Mouse (Mus musculus) lung, embryonic 16.5 days (tissue): ENCODE results near the gene Gsk3a. TPM values are rescaled to one million over a fixed set of nuclear protein-coding genes. Genes with fewer than 3 reads are reported as not detected.

Source experiments
- ATAC-seq: fragments of 200-750 bp; cut with Nextera tagmentation; 2 replicates; pipeline ENCODE4 v1.8.0; 2017; ENCODE audit warnings: low read depth, mild to moderate bottlenecking, moderate library complexity
- H3K27ac ChIP-seq: fragments of 300-500 bp; sonication (generic); 2 replicates; pipeline ENCODE4 v1.5.1; 2014; ENCODE audit warnings: mild to moderate bottlenecking, control low read depth, low read length
- H3K27me3 ChIP-seq: fragments of 300-500 bp; sonication (generic); 2 replicates; pipeline ENCODE4 v1.6.1; 2014; ENCODE audit warnings: low read depth, low read length, mixed read lengths; ENCODE audit not compliant: control insufficient read depth, insufficient read depth
- H3K36me3 ChIP-seq: fragments of 300-500 bp; sonication (generic); 2 replicates; pipeline ENCODE4 v1.6.1; 2014; ENCODE audit warnings: low read length; ENCODE audit not compliant: control insufficient read depth, insufficient read depth
- H3K4me1 ChIP-seq: fragments of 300-500 bp; sonication (generic); replicated peaks from 2 replicates; pipeline ENCODE4 v1.6.1; 2014; ENCODE audit warnings: low read length, mixed read lengths; ENCODE audit not compliant: control insufficient read depth, insufficient read depth
- H3K4me2 ChIP-seq: fragments of 300-500 bp; sonication (generic); 2 replicates; pipeline ENCODE4 v1.6.1; 2014; ENCODE audit warnings: low read depth, low read length, control low read depth
- H3K4me3 ChIP-seq: fragments of 300-500 bp; sonication (generic); 2 replicates; pipeline ENCODE4 v1.5.1; 2014; ENCODE audit warnings: mild to moderate bottlenecking, low read length, control low read depth
- H3K9ac ChIP-seq: fragments of 300-500 bp; sonication (generic); 2 replicates; pipeline ENCODE4 v1.6.1; 2014; ENCODE audit warnings: low read length, control low read depth
- H3K9me3 ChIP-seq: fragments of 300-500 bp; sonication (generic); 2 replicates; pipeline ENCODE4 v1.6.1; 2016; ENCODE audit warnings: low read length; ENCODE audit not compliant: control insufficient read depth
- WGBS: fragments of 180-500 bp; shearing (Covaris S2); extraction: QIAGEN DNeasy Blood & Tissue Kit; methylation state at CpG from one replicate; pipeline ENCODE4 v1.1.7; 2014; 5-methylcytosine and 5-hydroxymethylcytosine counted together
- polyA plus RNA-seq: library from polyadenylated mRNA; unstranded; fragments of >200 nt; fragmentation: Nextera tagmentation; extraction: Ambion mirVana; gene quantifications from 2 replicates; pipeline ENCODE4 v1.2.1, GENCODE M21; 2015

Gsk3a gene
- polyA plus RNA-seq, 1 experiment from 2014 or later, result 8.2 TPM

GRCm38 (mm10) chr7:25250141-25250972, 12.7 kb upstream of the Gsk3a start, which contains the start of gene Erf:
TSS of gene Erf (minus strand) at chr7:25250761.
- WGBS, result under 1% methylated on average over 67 of the region's 81 CpGs

GRCm38 (mm10) chr7:25249314-25250140, 11.9 kb upstream of the Gsk3a start:
- H3K27me3 ChIP-seq, result no peaks in the 10 kb centered on the region
- peak overlapping the region; percentile 97 for H3K9ac ChIP-seq
- no peaks in the 10 kb centered on the region for H3K9me3 ChIP-seq
- H3K27ac ChIP-seq, result peak overlapping the region; percentile 99
- peaks cover 43% of the 10 kb centered on the region for H3K4me1 ChIP-seq
- 0% methylated on average over 35 of the region's 73 CpGs for WGBS
- H3K36me3 ChIP-seq, result peaks cover 13% of the 10 kb centered on the region
- peak; percentile 68 for ATAC-seq
- H3K4me3 ChIP-seq, result peak overlapping the region; percentile 98
- peak overlapping the region; percentile 95 for H3K4me2 ChIP-seq

More at GRCm38 (mm10) chr7:25250141-25250972, 12.7 kb upstream of the Gsk3a start, which contains the start of gene Erf:
- Histone ChIP-seq H3K4me3 (peak within 1 kb of the TSS; percentile 98), H3K4me2 (peak within 1 kb of the TSS; percentile 95), H3K9ac (peak within 1 kb of the TSS; percentile 97), H3K9me3 (no peaks in the 10 kb centered on the region), H3K27me3 (no peaks in the 10 kb centered on the region), H3K27ac (peak within 1 kb of the TSS; percentile 99), H3K36me3 (peaks cover 6% of the 10 kb centered on the region), H3K4me1 (peaks cover 41% of the 10 kb centered on the region)
- ATAC-seq, result peak; percentile 86

GRCm38 (mm10) chr7:25248846-25249313, 11.2 kb upstream of the Gsk3a start:
- under 1% methylated on average over 25 of the region's 25 CpGs for WGBS
- Histone ChIP-seq H3K27ac (peak overlapping the region; percentile 99), H3K27me3 (no peaks in the 10 kb centered on the region), H3K9ac (peak overlapping the region; percentile 97), H3K4me3 (peak overlapping the region; percentile 98), H3K9me3 (no peaks in the 10 kb centered on the region), H3K4me2 (peak overlapping the region; percentile 95), H3K4me1 (peaks cover 43% of the 10 kb centered on the region), H3K36me3 (peaks cover 16% of the 10 kb centered on the region)
- ATAC-seq, result no peak

GRCm38 (mm10) chr7:25248018-25248647, 10.5 kb upstream of the Gsk3a start:
- H3K9ac ChIP-seq, result peak overlapping the region; percentile 97
- H3K4me2 ChIP-seq, result peak overlapping the region; percentile 95
- ATAC-seq, result no peak
- H3K36me3 ChIP-seq, result peaks cover 16% of the 10 kb centered on the region
- WGBS, result under 1% methylated on average over 18 of the region's 18 CpGs
- H3K27me3 ChIP-seq, result no peaks in the 10 kb centered on the region
- H3K4me3 ChIP-seq, result peak overlapping the region; percentile 98
- no peaks in the 10 kb centered on the region for H3K9me3 ChIP-seq
- H3K27ac ChIP-seq, result peak overlapping the region; percentile 99
- H3K4me1 ChIP-seq, result peaks cover 43% of the 10 kb centered on the region

- Histone ChIP-seq H3K4me3 (peak overlapping the region; percentile 98), H3K4me2 (peak overlapping the region; percentile 95), H3K36me3 (peaks cover 18% of the 10 kb centered on the region), H3K9me3 (no peaks in the 10 kb centered on the region), H3K9ac (peak overlapping the region; percentile 97), H3K27me3 (no peaks in the 10 kb centered on the region), H3K4me1 (peaks cover 43% of the 10 kb centered on the region), H3K27ac (peak overlapping the region; percentile 99)
- ATAC-seq, result no peak
- 10% methylated on average over 3 of the region's 3 CpGs for whole genome bisulfite sequencing
Measured at GRCm38 (mm10) chr7:25247498-25247897, 9.8 kb upstream of the Gsk3a start.

- Histone ChIP-seq H3K9me3 (no peaks in the 10 kb centered on the region), H3K27me3 (no peaks in the 10 kb centered on the region), H3K9ac (peak overlapping the region; percentile 97), H3K4me2 (peak overlapping the region; percentile 95), H3K27ac (peak overlapping the region; percentile 99), H3K4me1 (peaks cover 38% of the 10 kb centered on the region), H3K4me3 (peak overlapping the region; percentile 98), H3K36me3 (peaks cover 18% of the 10 kb centered on the region)
- 20% methylated on average over 4 of the region's 4 CpGs for WGBS
- no peak for ATAC-seq
Measured at GRCm38 (mm10) chr7:25246759-25247137, 9.1 kb upstream of the Gsk3a start.

- Histone ChIP-seq H3K9ac (peak overlapping the region; percentile 97), H3K9me3 (no peaks in the 10 kb centered on the region), H3K36me3 (peaks cover 18% of the 10 kb centered on the region), H3K27me3 (no peaks in the 10 kb centered on the region), H3K27ac (peak overlapping the region; percentile 99), H3K4me2 (peak overlapping the region; percentile 95), H3K4me3 (peak overlapping the region; percentile 98), H3K4me1 (peaks cover 34% of the 10 kb centered on the region)
- no peak for ATAC-seq
- 29% methylated on average over 20 of the region's 20 CpGs for WGBS
Measured at GRCm38 (mm10) chr7:25246079-25246758, 8.6 kb upstream of the Gsk3a start.

GRCm38 (mm10) chr7:25244562-25245369, 7.1 kb upstream of the Gsk3a start:
- peaks cover 18% of the 10 kb centered on the region for H3K36me3 ChIP-seq

More at GRCm38 (mm10) chr7:25244562-25245369, 7.1 kb upstream of the Gsk3a start:
- 80% methylated on average over 30 of the region's 30 CpGs for WGBS
- no peaks in the 10 kb centered on the region for H3K9me3 ChIP-seq
- no peak overlapping the region for H3K4me2 ChIP-seq
- H3K4me1 ChIP-seq, result peaks cover 31% of the 10 kb centered on the region
- H3K27me3 ChIP-seq, result no peaks in the 10 kb centered on the region
- no peak overlapping the region for H3K27ac ChIP-seq
- H3K4me3 ChIP-seq, result no peak overlapping the region
- no peak overlapping the region for H3K9ac ChIP-seq
- ATAC-seq, result no peak
